Mouse (Mus musculus): ENCODE results near the gene Dact1. TPM values are rescaled to one million over a fixed set of nuclear protein-coding genes. Genes with fewer than 3 reads are reported as not detected.

Gene Dact1
- polyA plus RNA-seq, 1 experiment from 2014 or later = 25.0 TPM

DNA sequence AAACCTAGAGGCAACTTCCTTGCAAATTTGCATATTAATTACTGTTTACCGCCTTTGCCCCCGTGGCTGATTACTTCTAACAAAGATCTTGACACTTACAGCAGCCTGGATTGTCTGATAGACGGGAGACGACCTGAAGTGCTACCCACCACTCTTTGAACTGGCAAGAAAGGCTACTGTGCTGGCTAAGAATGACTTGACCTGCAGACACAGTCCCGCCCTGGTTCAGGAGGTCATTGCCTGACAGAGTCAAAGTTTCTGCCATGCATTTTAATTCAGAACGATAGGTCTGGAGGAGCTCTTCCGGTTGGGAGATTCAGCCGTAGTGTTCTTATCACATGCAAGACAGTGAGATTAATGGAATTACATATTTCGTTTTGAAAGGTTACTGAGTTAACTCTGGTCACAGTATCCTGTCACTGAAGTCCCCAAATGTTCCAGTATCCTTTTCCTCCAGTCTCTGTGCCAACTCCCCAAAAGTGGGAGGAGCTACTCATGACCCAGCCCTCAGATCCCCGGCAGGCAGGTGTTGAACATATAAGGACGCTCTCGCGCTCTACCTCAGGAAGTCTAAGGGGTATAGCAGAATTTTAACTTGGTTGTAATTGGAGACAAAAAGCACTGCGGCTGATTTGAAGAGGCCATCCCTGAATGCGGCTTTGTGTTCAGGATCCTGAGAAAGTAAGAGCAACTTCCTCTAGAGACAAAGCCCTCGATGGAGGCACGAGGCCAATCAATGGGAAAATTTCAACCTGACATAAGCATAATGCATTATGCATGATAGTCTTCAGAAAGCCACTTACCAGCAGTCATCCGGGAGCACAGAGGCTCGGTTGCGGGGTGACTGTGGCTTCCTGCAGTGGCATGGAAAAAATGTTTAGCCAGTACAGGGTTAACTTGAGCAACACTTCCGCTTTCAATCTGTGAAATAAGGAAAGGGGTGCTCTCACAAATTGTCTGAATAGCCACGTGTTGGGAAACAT, 15.4 kb upstream of the Dact1 start:
- 13% methylated on average over 22 of the region's 22 CpGs for WGBS
- peaks cover 19% of the 10 kb centered on the region for H3K4me1 ChIP-seq
- peak overlapping the region; percentile 51 for H3K4me2 ChIP-seq
- no peak overlapping the region for H3K27ac ChIP-seq (replicated peaks)
- ATAC-seq (ENCODE audit: low FRiP score) = no peak
- no peaks in the 10 kb centered on the region for H3K27me3 ChIP-seq (replicated peaks)
- H3K9me3 ChIP-seq (replicated peaks) = no peaks in the 10 kb centered on the region
- no peak overlapping the region for H3K9ac ChIP-seq (replicated peaks)
- peak overlapping the region; percentile 15; the same call in 1 of the 2 replicates for H3K4me3 ChIP-seq (replicated peaks)
- H3K36me3 ChIP-seq = no peaks in the 10 kb centered on the region

DNA sequence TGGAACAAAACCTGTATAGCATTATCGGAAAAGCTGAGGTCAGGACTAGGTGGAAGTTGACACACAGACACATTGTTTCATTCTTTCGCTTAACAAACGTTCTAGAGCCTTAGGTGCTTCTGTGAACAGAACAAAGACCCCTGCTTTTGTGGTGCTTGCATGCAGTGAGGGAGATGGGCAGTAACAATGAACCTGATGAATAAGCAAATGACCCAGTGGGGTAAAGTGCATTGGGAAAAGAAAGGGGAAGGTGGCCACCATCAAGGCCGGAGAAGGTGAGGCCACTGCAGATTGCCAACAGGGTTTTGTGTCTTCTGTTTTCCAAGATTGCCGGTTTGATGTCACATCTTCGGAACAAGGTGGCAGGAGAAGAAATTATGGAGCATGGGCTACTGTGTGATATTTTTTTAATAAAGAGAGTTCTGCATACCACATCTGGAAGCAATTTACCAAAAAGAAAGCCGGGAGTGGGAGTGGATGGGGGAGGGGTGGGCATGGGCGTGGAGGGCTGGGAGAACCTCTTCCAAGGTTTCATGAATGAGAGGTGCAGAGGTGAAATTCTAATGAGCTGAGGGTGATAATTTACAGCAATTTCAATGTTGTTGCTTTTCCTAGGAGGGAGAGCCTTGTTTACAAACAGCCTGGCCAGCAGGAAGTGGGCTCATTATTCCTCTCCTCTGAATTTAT, 12.7 kb upstream of the Dact1 start:
- Histone ChIP-seq H3K4me3 (replicated peaks) (no peak overlapping the region), H3K9ac (replicated peaks) (no peak overlapping the region), H3K27ac (replicated peaks) (no peak overlapping the region), H3K4me2 (no peak overlapping the region), H3K4me1 (peaks cover 11% of the 10 kb centered on the region), H3K27me3 (replicated peaks) (no peaks in the 10 kb centered on the region), H3K36me3 (no peaks in the 10 kb centered on the region), H3K9me3 (replicated peaks) (no peaks in the 10 kb centered on the region)
- 38% methylated on average over 8 of the region's 8 CpGs for WGBS
- ATAC-seq (ENCODE audit: low FRiP score) = no peak

DNA sequence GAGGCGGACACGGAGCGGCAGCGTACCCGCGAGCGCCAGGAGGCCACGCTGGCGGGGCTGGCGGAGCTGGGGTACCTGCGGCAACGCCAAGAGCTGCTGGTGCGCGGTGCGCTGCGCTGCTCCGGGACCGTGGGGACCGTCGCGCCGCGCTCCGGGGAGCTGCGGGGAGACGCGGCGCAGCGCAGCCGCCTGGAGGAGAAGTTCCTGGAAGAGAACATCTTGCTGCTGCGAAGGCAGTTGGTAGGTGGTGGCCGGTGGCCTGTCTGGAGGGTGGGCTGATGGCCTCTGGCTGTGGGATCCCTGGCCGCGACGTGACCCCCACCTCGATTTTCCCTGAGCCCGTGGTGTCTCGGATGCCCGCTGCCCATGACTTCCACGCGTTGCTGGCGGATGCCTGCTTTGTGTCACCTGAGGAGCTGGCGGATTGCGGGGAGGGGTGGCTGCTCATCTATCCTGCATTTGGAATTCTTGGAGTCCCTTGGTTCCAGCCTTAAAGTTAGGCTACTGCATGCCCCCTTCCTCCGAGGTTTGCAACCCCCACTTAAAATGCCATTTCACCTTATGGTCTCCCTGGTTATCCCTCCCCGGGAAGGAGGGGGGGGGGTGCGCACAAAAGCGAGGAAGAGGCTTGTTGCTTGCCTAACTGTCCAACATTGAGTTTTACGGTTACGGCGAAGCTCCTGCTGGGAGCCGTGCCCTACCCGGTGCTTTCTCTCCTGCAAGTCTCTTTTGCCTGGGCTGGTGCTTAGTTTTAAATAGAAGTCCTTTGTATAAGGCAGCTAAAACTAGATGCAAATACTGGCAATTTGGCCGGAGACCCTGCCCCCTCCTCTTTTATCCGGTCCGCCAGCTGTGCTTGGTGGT, 616 bp downstream of the Dact1 start:
- Histone ChIP-seq H3K4me3 (replicated peaks) (peak overlapping the region; percentile 64), H3K4me1 (peaks cover 14% of the 10 kb centered on the region), H3K36me3 (peaks cover 14% of the 10 kb centered on the region), H3K4me2 (peak overlapping the region; percentile 77), H3K27me3 (replicated peaks) (no peaks in the 10 kb centered on the region), H3K27ac (replicated peaks) (peak overlapping the region; percentile 85), H3K9ac (replicated peaks) (peak overlapping the region; percentile 77), H3K9me3 (replicated peaks) (no peaks in the 10 kb centered on the region)
- 1% methylated on average over 54 of the region's 56 CpGs for WGBS
- peak; percentile 73 for ATAC-seq (ENCODE audit: low FRiP score)

DNA sequence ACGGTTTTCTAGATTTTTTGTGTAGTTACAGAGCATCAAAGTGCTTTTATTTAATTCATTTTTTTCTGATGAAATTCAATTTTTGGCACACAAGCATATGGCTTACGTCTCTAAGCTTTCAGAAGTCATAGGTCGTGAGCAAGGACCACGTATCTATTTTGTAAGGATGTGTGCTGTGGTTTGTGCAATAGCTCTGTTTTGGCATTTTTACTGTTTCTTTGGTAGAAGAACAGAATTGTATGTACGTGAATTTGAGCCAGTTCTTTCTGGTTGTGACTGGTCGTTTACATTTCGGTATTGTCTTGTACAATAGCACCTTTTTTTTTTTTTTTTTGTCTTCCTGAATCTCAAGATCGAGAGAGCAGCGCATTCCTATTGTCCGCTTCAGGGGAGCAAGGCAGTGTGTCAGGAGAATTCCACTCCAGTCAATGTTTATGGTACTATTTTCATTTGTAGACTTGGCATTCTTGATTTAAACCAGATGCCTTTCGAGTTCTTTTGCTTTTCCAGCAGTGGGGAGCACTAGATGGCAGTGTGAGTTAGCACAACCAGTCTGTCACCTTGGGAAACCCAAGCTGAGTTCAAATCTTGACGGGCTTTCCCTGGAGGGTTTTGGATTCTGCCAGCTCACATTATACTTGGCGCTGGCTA, 1.7 kb downstream of the Dact1 start:
- H3K4me2 ChIP-seq = peak overlapping the region; percentile 77
- 11% methylated on average over 13 of the region's 13 CpGs for WGBS
- H3K27ac ChIP-seq (replicated peaks) = peak overlapping the region; percentile 85

DNA sequence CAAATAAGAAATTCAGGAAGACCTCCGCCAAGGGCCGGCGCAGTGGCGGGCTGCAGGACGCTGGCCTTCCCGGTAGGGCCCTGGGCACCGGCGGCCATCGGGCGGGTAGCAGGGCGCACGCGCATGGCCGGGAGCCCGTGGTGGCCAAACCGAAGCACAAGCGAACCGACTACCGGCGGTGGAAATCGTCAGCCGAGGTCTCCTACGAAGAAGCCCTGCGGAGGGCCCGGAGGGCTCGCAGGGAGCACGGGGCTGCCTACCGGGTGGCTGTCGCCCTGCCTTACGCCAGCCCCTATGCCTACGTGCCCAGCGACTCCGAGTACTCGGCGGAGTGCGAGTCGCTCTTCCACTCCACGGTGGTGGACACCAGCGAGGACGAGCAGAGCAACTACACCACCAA, 8.6 kb downstream of the Dact1 start:
- Histone ChIP-seq H3K27me3 (replicated peaks) (no peaks in the 10 kb centered on the region), H3K36me3 (peaks cover 55% of the 10 kb centered on the region), H3K9ac (replicated peaks) (no peak overlapping the region), H3K9me3 (replicated peaks) (0 out of 2 replicates have a peak, but pooled peaks cover 7% of the 10 kb centered on the region), H3K4me3 (replicated peaks) (no peak overlapping the region), H3K27ac (replicated peaks) (no peak overlapping the region), H3K4me1 (no peaks in the 10 kb centered on the region), H3K4me2 (no peak overlapping the region)
- no peak for ATAC-seq (ENCODE audit: low FRiP score)
- WGBS = 93% methylated on average over 40 of the region's 40 CpGs

More for the DNA sequence above, 1.7 kb downstream of the Dact1 start:
- no peak for ATAC-seq (ENCODE audit: low FRiP score)
- peaks cover 14% of the 10 kb centered on the region for H3K4me1 ChIP-seq
- peak overlapping the region; percentile 77 for H3K9ac ChIP-seq (replicated peaks)
- peaks cover 22% of the 10 kb centered on the region for H3K36me3 ChIP-seq
- H3K9me3 ChIP-seq (replicated peaks) = no peaks in the 10 kb centered on the region
- peak overlapping the region; percentile 64 for H3K4me3 ChIP-seq (replicated peaks)
- H3K27me3 ChIP-seq (replicated peaks) = no peaks in the 10 kb centered on the region

DNA sequence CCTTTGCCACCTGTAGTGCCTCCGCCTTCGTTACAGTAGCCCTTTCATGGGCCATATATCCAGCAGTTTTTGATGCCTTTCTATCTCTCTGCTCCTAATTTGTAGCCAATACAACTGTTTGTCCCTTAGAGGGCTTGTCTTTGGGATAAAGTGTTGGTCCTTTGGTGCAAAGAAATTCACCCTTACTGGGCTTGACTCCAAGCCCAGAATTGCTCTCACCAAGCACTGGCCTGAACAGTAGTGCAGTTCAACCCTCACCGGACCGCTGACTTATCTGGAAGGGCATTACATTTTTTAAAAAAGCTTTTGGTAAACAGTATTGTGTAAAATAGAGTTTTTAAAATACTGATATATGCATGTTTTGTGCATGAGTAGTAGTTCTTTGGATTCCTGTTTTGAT, 9.9 kb downstream of the Dact1 start:
- Histone ChIP-seq H3K4me3 (replicated peaks) (no peak overlapping the region), H3K9ac (replicated peaks) (no peak overlapping the region), H3K9me3 (replicated peaks) (0 out of 2 replicates have a peak, but pooled peaks cover 7% of the 10 kb centered on the region), H3K27me3 (replicated peaks) (no peaks in the 10 kb centered on the region), H3K27ac (replicated peaks) (no peak overlapping the region), H3K4me2 (no peak overlapping the region), H3K4me1 (no peaks in the 10 kb centered on the region), H3K36me3 (peaks cover 47% of the 10 kb centered on the region)
- 94% methylated on average over 4 of the region's 4 CpGs for WGBS
- ATAC-seq (ENCODE audit: low FRiP score) = no peak

DNA sequence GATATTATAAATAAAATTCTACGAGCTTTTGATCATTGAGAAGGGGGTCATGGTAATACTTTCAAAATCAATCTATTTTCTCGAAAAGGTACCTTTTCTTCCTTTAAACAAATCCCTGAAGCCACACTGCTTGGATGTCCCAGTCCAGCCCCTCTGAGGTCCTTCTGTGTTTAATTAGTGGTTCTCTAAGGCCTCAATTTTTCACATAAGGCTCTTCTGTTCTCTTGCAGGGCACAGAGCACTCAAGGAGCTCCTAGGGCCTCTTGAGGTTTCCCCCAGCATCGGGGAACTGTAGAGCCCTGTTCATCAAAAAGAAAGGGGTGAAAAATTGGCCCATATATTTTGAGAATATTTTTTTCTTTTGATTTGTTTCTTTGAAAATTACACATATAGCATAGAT, 23.0 kb downstream of the Dact1 start:
- H3K27me3 ChIP-seq (replicated peaks) = no peaks in the 10 kb centered on the region

DNA sequence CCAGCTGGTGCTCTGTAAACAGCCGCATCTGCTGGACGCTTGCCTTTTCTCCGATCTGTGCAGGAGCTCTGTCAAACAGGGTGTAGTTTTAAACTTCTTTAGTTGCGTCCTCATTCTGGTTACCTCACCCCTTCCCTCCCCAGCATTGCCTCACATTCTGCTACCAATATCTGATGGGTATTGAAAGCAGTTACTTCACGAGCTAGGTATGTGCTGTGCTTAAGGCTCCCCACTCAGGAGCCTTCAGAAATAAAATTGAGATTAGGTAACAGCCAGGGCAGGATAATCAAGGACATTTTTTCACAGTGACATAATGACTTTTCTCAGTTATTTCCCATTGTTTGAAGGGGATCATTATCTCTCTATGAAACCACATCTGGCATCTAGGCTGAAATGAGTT, 23.9 kb downstream of the Dact1 start:
- no peaks in the 10 kb centered on the region for H3K9me3 ChIP-seq (replicated peaks)
- 37% methylated on average over 5 of the region's 5 CpGs for WGBS
- H3K27me3 ChIP-seq (replicated peaks) = no peaks in the 10 kb centered on the region
- no peak overlapping the region for H3K27ac ChIP-seq (replicated peaks)
- H3K4me3 ChIP-seq (replicated peaks) = no peak overlapping the region
- ATAC-seq (ENCODE audit: low FRiP score) = no peak
- H3K4me2 ChIP-seq = no peak overlapping the region
- H3K4me1 ChIP-seq = peaks cover 18% of the 10 kb centered on the region
- no peak overlapping the region for H3K9ac ChIP-seq (replicated peaks)
- no peaks in the 10 kb centered on the region for H3K36me3 ChIP-seq

More for the DNA sequence above, 23.0 kb downstream of the Dact1 start:
- 83% methylated on average over 3 of the region's 3 CpGs for WGBS
- H3K4me3 ChIP-seq (replicated peaks) = no peak overlapping the region
- no peak overlapping the region for H3K9ac ChIP-seq (replicated peaks)
- peaks cover 13% of the 10 kb centered on the region for H3K4me1 ChIP-seq
- ATAC-seq (ENCODE audit: low FRiP score) = no peak
- no peaks in the 10 kb centered on the region for H3K9me3 ChIP-seq (replicated peaks)
- H3K36me3 ChIP-seq = no peaks in the 10 kb centered on the region
- H3K27ac ChIP-seq (replicated peaks) = no peak overlapping the region
- no peak overlapping the region for H3K4me2 ChIP-seq

DNA sequence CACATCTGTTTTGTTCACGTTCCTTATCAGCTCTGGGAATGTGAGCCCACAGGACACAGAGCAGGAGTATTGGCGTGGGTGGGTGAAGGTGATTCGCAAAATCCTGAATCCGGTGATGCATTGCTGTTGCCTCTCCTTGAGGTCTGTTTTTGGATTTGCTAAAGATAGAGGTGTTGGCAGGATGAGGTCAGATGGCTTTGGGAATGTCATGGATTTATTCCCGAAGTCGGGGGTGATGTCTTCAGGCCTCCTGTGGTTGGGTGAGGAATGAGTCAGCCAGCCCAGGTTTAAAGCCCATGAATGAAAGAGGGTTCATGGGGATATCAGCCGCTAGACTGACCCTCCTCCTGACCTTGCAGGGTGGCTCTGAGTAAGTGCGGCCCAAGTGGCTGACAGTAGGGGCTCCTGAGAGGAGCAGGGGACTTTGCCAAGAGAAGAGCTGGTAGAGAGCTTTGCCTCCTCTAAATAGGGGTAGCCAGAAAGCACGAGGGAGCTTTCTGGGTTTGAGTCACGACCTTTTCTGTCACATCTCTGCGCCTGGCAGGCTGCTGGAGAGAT, 27.4 kb downstream of the Dact1 start:
- H3K27me3 ChIP-seq (replicated peaks) = no peaks in the 10 kb centered on the region
- 61% methylated on average over 11 of the region's 11 CpGs for WGBS
- no peak for ATAC-seq (ENCODE audit: low FRiP score)
- H3K4me2 ChIP-seq = no peak overlapping the region
- no peak overlapping the region for H3K27ac ChIP-seq (replicated peaks)
- H3K36me3 ChIP-seq = no peaks in the 10 kb centered on the region
- no peaks in the 10 kb centered on the region for H3K9me3 ChIP-seq (replicated peaks)
- H3K9ac ChIP-seq (replicated peaks) = no peak overlapping the region
- H3K4me1 ChIP-seq = peaks cover 28% of the 10 kb centered on the region
- H3K4me3 ChIP-seq (replicated peaks) = no peak overlapping the region

DNA sequence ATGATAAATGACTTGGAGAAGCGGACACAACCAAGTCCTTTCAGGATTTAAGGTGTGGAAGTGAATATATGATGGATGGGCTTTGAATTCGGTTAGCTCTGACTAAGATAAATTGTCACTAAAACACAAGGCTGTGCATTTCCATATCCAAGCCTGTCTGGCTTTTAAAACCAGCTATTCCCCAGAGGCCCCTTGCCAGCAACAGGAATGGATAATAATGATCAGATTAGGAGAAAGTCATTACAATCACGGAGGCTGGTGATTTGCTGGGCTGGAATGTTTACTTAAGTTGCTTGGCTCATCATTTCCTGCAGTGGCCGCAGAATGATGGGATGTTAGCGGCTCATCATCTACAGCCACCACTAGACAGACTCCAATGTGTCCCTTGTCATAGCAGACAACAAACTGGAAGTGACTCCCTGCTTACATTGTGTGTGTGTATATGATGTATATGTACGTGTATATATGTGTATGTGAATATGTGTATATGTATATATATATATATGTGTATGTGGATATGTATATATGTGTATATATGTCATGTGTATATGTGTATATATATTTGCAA, 28.3 kb downstream of the Dact1 start:
- 41% methylated on average over 6 of the region's 6 CpGs for WGBS
- Histone ChIP-seq H3K27me3 (replicated peaks) (no peaks in the 10 kb centered on the region), H3K36me3 (no peaks in the 10 kb centered on the region), H3K4me2 (no peak overlapping the region), H3K9me3 (replicated peaks) (no peaks in the 10 kb centered on the region), H3K4me3 (replicated peaks) (no peak overlapping the region), H3K4me1 (peaks cover 28% of the 10 kb centered on the region), H3K9ac (replicated peaks) (no peak overlapping the region), H3K27ac (replicated peaks) (no peak overlapping the region)
- ATAC-seq (ENCODE audit: low FRiP score) = no peak

All from neural tube, embryonic 15.5 days (tissue).